Mouse (Mus musculus): ENCODE measurements around the gene St8sia2. TPM values are rescaled to one million over a fixed set of nuclear protein-coding genes. Genes with fewer than 3 reads are reported as not detected.

The St8sia2 gene
- polyA plus RNA-seq, 1 experiment = 11.9 TPM

DNA sequence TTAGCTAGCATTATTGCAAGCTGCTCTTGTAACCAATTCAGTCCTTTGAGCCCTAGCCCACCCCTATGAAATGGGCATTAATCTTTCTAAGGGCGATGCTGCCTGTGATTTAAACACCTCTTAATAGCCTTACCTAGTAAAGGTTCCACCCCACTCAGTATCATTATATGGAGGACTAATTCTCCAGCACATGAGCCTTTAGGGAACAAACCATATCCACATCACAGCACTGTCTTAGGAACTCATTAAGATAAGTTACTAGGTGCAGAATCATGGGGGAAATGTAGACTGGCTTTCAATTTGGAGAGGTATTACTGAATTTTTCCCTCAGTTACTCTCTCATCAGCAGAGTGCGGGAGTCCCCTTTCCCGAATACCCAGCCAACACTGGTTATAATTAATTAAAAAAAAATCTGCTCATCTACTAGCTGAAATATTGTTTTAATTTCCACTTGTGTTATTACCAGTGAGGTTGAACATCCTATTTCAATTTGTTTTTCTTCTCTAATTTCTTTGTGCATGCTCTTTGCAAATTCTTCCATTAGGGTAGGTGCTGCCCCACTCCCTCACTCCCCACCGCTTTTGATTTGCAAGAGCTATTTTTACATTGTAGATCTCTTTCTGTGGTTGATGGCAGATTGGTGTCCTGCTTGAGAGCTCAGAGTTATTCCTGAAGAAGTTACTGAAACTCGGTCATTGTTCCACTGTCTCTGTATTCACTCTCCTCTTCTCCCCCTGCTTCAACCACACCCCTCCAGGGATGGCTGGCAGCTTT lies 103.9 kb downstream of the St8sia2 start:
- no peaks in the 10 kb centered on the region for H3K36me3 ChIP-seq (ENCODE audit: control insufficient read depth, insufficient read depth, low read length)
- no peak overlapping the region for H3K27ac ChIP-seq (ENCODE audit: control insufficient read depth, insufficient read depth, low read depth, low read length)
- no peak for TF ChIP-seq CTCF (IDR thresholded peaks at IDR 0.05; ENCODE audit: control insufficient read depth, insufficient read depth, insufficient replicate concordance, low read depth, low read length)
- TF ChIP-seq POLR2A (IDR thresholded peaks at IDR 0.05; ENCODE audit: control insufficient read depth, low read depth, low read length) = no peak
- no peaks in the 10 kb centered on the region for H3K4me1 ChIP-seq (ENCODE audit: control insufficient read depth, insufficient read depth, low read length)
- no peak overlapping the region for H3K4me3 ChIP-seq (ENCODE audit: control insufficient read depth, low read depth, low read length)
- no peaks in the 10 kb centered on the region for H3K27me3 ChIP-seq (ENCODE audit: control insufficient read depth, insufficient read depth, low read length)

DNA sequence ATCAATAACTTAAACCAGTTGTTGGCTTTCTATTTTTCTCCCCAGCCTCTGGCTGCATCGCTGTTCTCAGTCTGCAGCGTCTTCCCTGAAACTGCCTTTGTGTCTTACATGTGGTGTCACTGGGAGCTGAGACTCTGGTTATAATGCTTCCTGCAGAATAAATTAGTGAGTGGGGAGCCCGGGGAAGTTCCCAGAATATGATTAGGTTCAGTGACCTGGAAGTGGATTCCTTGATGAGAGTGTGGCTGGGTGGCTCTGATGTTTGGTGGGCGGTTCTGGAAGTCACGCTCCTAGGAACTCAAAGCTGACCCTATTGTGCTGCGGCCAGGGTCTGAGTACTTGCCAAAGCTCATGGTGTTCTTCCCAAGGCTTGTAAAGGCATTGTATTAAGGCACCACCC lies 119.0 kb downstream of the St8sia2 start:
- no peaks in the 10 kb centered on the region for H3K27me3 ChIP-seq (ENCODE audit: control insufficient read depth, insufficient read depth, low read length)
- no peak overlapping the region for H3K4me3 ChIP-seq (ENCODE audit: control insufficient read depth, low read depth, low read length)
- H3K4me1 ChIP-seq (ENCODE audit: control insufficient read depth, insufficient read depth, low read length) = no peaks in the 10 kb centered on the region
- H3K27ac ChIP-seq (ENCODE audit: control insufficient read depth, insufficient read depth, low read depth, low read length) = no peak overlapping the region
- no peak for TF ChIP-seq POLR2A (IDR thresholded peaks at IDR 0.05; ENCODE audit: control insufficient read depth, low read depth, low read length)
- TF ChIP-seq CTCF (IDR thresholded peaks at IDR 0.05; ENCODE audit: control insufficient read depth, insufficient read depth, insufficient replicate concordance, low read depth, low read length) = no peak
- no peaks in the 10 kb centered on the region for H3K36me3 ChIP-seq (ENCODE audit: control insufficient read depth, insufficient read depth, low read length)

DNA sequence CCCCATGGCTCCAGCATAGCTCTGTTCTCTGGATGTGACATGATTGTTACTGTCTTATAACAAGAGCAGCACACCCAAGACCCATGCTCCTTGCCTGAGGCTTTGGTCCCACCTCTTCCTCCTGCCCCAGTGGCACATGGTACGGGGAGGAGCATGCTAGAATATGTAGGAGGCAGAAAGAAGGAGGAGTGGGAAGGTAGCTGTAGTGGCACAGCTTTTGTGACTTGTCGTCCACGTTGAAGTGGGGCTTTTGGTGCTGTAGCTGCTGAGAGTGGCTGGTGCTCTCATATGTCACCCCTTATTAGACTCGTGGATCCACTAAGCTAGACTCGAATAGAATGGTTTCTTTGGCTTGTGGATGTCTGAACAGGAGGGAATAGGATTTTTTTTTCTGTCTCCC lies 121.7 kb downstream of the St8sia2 start:
- TF ChIP-seq CTCF (IDR thresholded peaks at IDR 0.05; ENCODE audit: control insufficient read depth, insufficient read depth, insufficient replicate concordance, low read depth, low read length) (no peak), POLR2A (IDR thresholded peaks at IDR 0.05; ENCODE audit: control insufficient read depth, low read depth, low read length) (no peak)
- Histone ChIP-seq H3K36me3 (ENCODE audit: control insufficient read depth, insufficient read depth, low read length) (no peaks in the 10 kb centered on the region), H3K27me3 (ENCODE audit: control insufficient read depth, insufficient read depth, low read length) (no peaks in the 10 kb centered on the region)

DNA sequence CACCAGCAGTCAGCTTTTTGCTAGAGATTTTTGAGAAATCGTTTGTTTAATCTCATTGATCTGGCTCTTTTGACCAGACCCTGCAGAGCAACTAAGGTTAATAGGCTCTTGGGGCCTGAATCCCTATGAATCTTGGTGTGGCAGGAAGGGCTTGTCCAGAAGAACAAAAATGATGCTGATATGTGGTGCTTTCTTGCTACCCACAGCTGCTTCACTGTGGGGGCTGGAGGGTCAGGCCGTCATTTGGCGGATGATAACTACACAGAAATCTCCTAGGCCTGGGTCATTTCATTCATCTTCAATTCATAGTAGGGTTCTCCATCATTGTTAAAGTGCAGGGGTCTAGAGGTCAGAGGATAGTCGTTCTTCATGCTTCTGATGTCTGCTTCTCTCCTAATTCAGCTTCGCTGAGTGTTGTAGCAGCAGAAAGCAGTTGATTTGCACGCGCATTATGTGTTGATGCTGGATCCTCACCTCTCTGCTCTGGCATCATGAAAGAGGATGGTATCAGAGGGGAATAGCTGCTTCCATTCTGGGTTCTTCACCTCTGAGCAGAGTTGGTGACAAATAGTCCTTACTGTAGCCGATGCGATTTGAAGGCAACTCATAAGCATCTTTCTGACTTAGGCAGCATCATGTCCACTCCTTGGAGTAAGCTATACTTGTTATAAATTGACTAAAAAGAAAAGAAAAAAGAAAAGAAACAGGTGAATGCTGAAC lies 122.4 kb downstream of the St8sia2 start:
- Histone ChIP-seq H3K27me3 (ENCODE audit: control insufficient read depth, insufficient read depth, low read length) (no peaks in the 10 kb centered on the region), H3K36me3 (ENCODE audit: control insufficient read depth, insufficient read depth, low read length) (no peaks in the 10 kb centered on the region), H3K4me1 (ENCODE audit: control insufficient read depth, insufficient read depth, low read length) (no peaks in the 10 kb centered on the region), H3K4me3 (ENCODE audit: control insufficient read depth, low read depth, low read length) (no peak overlapping the region), H3K27ac (ENCODE audit: control insufficient read depth, insufficient read depth, low read depth, low read length) (no peak overlapping the region)
- TF ChIP-seq POLR2A (IDR thresholded peaks at IDR 0.05; ENCODE audit: control insufficient read depth, low read depth, low read length) = no peak
- no peak for TF ChIP-seq CTCF (IDR thresholded peaks at IDR 0.05; ENCODE audit: control insufficient read depth, insufficient read depth, insufficient replicate concordance, low read depth, low read length)

More for the DNA sequence above, 121.7 kb downstream of the St8sia2 start:
- no peak overlapping the region for H3K27ac ChIP-seq (ENCODE audit: control insufficient read depth, insufficient read depth, low read depth, low read length)
- H3K4me3 ChIP-seq (ENCODE audit: control insufficient read depth, low read depth, low read length) = no peak overlapping the region
- H3K4me1 ChIP-seq (ENCODE audit: control insufficient read depth, insufficient read depth, low read length) = no peaks in the 10 kb centered on the region

DNA sequence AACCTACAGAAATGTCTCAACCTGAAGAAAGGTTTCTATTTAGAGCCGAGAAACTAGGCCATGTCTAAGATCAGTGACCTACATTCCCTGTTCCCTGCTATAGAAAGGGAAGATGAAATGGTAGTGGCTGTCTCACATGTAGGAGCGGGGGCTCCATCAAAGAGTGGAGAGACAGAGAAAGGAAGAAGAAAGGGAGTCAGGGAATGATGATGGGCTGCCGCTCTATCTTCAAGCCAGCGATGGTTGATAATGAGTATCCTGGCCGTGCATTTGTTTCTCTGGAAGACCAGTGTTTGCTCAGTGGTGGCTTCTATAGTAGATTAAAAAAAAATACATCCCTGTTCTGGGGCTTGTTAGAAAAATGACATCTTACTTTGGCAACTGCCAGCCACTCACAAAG lies 123.0 kb downstream of the St8sia2 start:
- TF ChIP-seq POLR2A (IDR thresholded peaks at IDR 0.05; ENCODE audit: control insufficient read depth, low read depth, low read length) = no peak
- no peak for TF ChIP-seq CTCF (IDR thresholded peaks at IDR 0.05; ENCODE audit: control insufficient read depth, insufficient read depth, insufficient replicate concordance, low read depth, low read length)
- H3K27ac ChIP-seq (ENCODE audit: control insufficient read depth, insufficient read depth, low read depth, low read length) = no peak overlapping the region
- no peak overlapping the region for H3K4me3 ChIP-seq (ENCODE audit: control insufficient read depth, low read depth, low read length)
- no peaks in the 10 kb centered on the region for H3K4me1 ChIP-seq (ENCODE audit: control insufficient read depth, insufficient read depth, low read length)
- H3K27me3 ChIP-seq (ENCODE audit: control insufficient read depth, insufficient read depth, low read length) = no peaks in the 10 kb centered on the region
- no peaks in the 10 kb centered on the region for H3K36me3 ChIP-seq (ENCODE audit: control insufficient read depth, insufficient read depth, low read length)

All from testis, adult 2 months (tissue).